Mouse (Mus musculus): ENCODE measurements around the gene Igf2r.

Igf2r gene

DNA sequence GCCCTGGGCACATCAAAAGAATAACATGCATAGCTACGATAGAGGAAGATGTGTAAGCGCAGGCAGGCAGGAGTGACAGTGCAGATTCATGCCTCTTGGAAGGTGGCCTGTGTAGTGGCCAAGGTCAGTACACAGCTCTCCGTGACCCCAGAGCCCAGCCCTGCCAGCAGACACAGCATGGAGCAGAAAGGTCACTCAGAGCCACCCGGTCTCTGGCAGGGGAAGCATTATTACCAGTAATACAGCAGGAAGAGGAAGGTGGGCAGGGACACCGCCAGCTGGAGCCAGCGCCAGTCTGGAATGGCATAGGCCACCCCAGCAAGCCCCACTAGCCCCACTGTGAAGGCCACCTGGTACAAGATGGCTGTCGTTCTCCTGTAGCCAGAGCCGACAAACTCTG lies 105.3 kb downstream of the Igf2r start:
- no peak for DNase-seq

GRCm38 (mm10) chr17:12660572-12661260 lies 108.7 kb downstream of the Igf2r start:
- DNase-seq = no peak

DNA sequence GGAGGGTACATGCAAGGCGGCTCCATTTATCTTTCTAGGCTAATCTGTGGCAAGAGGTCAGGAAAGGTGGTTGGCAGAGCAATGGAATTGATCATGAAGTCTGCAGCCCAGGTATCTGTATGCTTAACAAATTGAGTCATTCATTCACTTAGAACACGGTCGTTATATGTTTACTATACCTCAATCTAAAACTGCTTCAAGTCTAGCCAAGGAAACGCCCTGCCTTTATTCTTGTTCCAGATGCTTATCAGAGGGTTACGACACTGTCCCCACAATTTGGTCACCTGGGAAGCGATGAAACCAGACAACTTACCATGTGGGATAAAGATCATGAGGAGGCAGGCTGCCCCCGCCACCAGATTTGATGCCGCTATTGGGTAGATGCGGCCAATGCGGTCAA lies 110.2 kb downstream of the Igf2r start:
- DNase-seq = no peak

DNA sequence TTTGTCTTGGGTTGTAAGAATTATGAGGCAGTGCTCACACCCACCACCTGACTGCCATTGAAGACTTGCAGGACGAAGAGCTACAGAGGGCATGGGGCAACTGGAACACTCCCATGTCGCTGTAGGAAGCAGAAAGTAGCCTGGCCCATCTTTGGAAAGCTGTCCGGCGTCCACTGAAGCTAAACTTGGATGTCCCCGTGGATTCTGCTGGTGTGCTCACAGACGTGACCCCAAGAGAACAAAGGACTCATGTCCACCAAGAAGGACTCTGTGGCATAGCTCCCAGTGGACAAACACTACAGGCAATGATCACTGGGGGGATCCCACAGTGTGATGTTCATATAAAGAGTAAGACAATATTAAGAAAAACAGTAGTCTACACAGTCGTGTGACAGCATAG lies 110.7 kb downstream of the Igf2r start:
- no peak for DNase-seq

- no peak for DNase-seq
Measured at GRCm38 (mm10) chr17:12655826-12656225, 113.6 kb downstream of the Igf2r start.

DNA sequence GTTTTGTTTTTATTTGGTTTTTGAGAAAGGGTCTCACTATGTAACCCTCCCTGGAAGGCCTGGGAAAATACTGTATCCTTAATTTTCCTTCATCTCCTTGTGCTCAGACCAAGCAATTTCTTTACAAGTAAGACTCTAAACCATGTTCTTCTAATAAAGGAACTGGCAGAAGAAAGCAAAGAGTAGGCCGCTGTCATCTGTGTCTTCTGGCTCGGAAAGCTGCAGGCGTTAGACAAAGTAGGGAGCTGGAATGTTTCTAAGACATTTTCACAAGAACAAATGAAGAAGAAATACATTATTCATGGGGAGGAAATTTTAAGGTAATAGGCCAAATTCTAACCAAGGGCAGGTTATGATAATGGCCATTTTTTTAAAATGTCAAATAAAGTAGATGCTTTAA lies 115.4 kb downstream of the Igf2r start:
- DNase-seq = peak; percentile 52

DNA sequence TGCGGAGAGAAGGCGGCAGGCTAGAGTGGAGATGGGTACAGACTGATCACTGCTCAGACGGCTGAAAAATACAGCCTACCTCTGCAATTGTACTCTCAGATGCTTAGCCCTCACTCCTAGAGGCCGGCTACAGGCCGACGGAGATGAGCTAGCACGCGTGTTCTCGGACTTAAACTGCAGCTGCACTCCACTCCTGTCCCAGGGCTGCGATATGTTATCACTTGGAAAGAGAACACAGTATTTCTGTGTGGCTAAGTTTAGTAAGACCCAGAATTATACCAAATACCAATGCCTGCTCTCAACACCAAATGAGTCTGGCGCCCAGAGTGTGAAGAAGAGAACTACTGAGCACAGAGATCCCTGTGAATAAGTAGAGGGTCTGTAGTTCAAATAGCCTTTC lies 116.9 kb downstream of the Igf2r start:
- DNase-seq = no peak

- DNase-seq = no peak
Measured at GRCm38 (mm10) chr17:12645461-12645860, 124.0 kb downstream of the Igf2r start.

DNA sequence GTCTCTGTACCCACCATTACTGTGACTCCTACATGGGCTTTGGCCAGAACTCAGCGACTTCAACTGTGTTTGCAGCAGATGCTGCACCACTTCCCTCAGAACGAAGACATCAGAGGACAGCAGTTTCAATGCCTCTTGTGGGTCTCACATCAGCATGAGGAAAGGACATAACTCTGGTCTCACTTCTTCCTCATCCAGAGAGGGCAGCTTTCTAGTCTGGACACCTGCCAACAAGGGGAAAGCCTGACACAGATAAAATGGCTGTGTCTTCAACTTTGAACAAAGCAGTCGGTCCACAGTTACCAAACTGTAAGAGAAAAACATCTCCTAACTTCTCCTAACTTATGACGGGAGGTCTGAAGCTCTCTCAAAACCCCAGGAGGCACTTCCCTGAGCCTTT lies 128.4 kb downstream of the Igf2r start:
- DNase-seq = no peak

- no peak for DNase-seq
Measured at GRCm38 (mm10) chr17:12639585-12639984, 129.9 kb downstream of the Igf2r start.

- no peak for DNase-seq
Measured at GRCm38 (mm10) chr17:12634814-12635213, 134.7 kb downstream of the Igf2r start.

Data from right cerebral cortex, adult 18-20 months (tissue).